Mouse (Mus musculus): ENCODE results near the gene Tpcn1. TPM values are rescaled to one million over a fixed set of nuclear protein-coding genes. Genes with fewer than 3 reads are reported as not detected.

Gene Tpcn1
- polyA plus RNA-seq, 1 experiment from 2014 or later = 24.0 TPM

- Histone ChIP-seq H3K4me2 (replicated peaks) (no peak overlapping the region), H3K9ac (0 out of 2 replicates have a peak overlapping the region, but pooled peaks have one; percentile 8), H3K9me3 (no peaks in the 10 kb centered on the region), H3K36me3 (peaks cover 39% of the 10 kb centered on the region), H3K27me3 (no peaks in the 10 kb centered on the region), H3K4me3 (no peak overlapping the region), H3K27ac (no peak overlapping the region), H3K4me1 (peaks cover 43% of the 10 kb centered on the region)
- 79% methylated on average over 13 of the region's 13 CpGs for WGBS
- ATAC-seq (ENCODE audit: low FRiP score, low read depth) = no peak
These were observed 52.4 kb downstream of the Tpcn1 start for GRCm38 (mm10) chr5:120536046-120536445.

GRCm38 (mm10) chr5:120534686-120535075 is 53.8 kb downstream of the Tpcn1 start:
- peak; percentile 45 for ATAC-seq (ENCODE audit: low FRiP score, low read depth)
- H3K9ac ChIP-seq = no peak overlapping the region
- H3K9me3 ChIP-seq = no peaks in the 10 kb centered on the region
- H3K27ac ChIP-seq = peak overlapping the region; percentile 66
- 20% methylated on average over 2 of the region's 2 CpGs for WGBS
- no peak overlapping the region for H3K4me3 ChIP-seq
- H3K27me3 ChIP-seq = no peaks in the 10 kb centered on the region
- peak overlapping the region; percentile 2 for H3K4me2 ChIP-seq (replicated peaks)
- peaks cover 26% of the 10 kb centered on the region for H3K36me3 ChIP-seq
- H3K4me1 ChIP-seq = peaks cover 43% of the 10 kb centered on the region

GRCm38 (mm10) chr5:120534071-120534685 is 54.3 kb downstream of the Tpcn1 start:
- Histone ChIP-seq H3K36me3 (peaks cover 21% of the 10 kb centered on the region), H3K4me1 (peaks cover 43% of the 10 kb centered on the region), H3K27me3 (no peaks in the 10 kb centered on the region), H3K9me3 (no peaks in the 10 kb centered on the region), H3K27ac (peak overlapping the region; percentile 66), H3K9ac (no peak overlapping the region; the same call in 1 of the 2 replicates), H3K4me2 (replicated peaks) (peak overlapping the region; percentile 2), H3K4me3 (no peak overlapping the region)
- peak; percentile 30 for ATAC-seq (ENCODE audit: low FRiP score, low read depth)
- 13% methylated on average over 15 of the region's 15 CpGs for WGBS

GRCm38 (mm10) chr5:120531631-120532030 is 56.8 kb downstream of the Tpcn1 start:
- Histone ChIP-seq H3K27me3 (no peaks in the 10 kb centered on the region), H3K4me2 (replicated peaks) (no peak overlapping the region), H3K4me3 (no peak overlapping the region), H3K36me3 (no peaks in the 10 kb centered on the region), H3K9ac (no peak overlapping the region), H3K4me1 (peaks cover 41% of the 10 kb centered on the region), H3K27ac (no peak overlapping the region), H3K9me3 (no peaks in the 10 kb centered on the region)
- WGBS = 80% methylated on average over 8 of the region's 8 CpGs
- ATAC-seq (ENCODE audit: low FRiP score, low read depth) = no peak

- Histone ChIP-seq H3K9ac (no peak overlapping the region), H3K27me3 (no peaks in the 10 kb centered on the region), H3K36me3 (0 out of 2 replicates have a peak, but pooled peaks cover 2% of the 10 kb centered on the region), H3K27ac (no peak overlapping the region), H3K4me2 (replicated peaks) (no peak overlapping the region), H3K4me1 (0 out of 2 replicates have a peak, but pooled peaks cover 3% of the 10 kb centered on the region), H3K9me3 (no peaks in the 10 kb centered on the region), H3K4me3 (no peak overlapping the region)
- WGBS = 85% methylated on average over 17 of the region's 20 CpGs
- no peak for ATAC-seq (ENCODE audit: low FRiP score, low read depth)
These were observed 61.0 kb downstream of the Tpcn1 start for GRCm38 (mm10) chr5:120527296-120527964.

GRCm38 (mm10) chr5:120526311-120526710 is 62.2 kb downstream of the Tpcn1 start:
- 66% methylated on average over 11 of the region's 11 CpGs for WGBS

GRCm38 (mm10) chr5:120525737-120526136 is 62.7 kb downstream of the Tpcn1 start:
- no peak for ATAC-seq (ENCODE audit: low FRiP score, low read depth)
- WGBS = 40% methylated on average over 5 of the region's 5 CpGs
- H3K27ac ChIP-seq = no peak overlapping the region
- 0 out of 2 replicates have a peak, but pooled peaks cover 10% of the 10 kb centered on the region for H3K36me3 ChIP-seq
- no peaks in the 10 kb centered on the region for H3K27me3 ChIP-seq
- no peak overlapping the region for H3K9ac ChIP-seq
- H3K9me3 ChIP-seq = no peaks in the 10 kb centered on the region
- no peak overlapping the region for H3K4me2 ChIP-seq (replicated peaks)
- 0 out of 2 replicates have a peak, but pooled peaks cover 3% of the 10 kb centered on the region for H3K4me1 ChIP-seq
- H3K4me3 ChIP-seq = no peak overlapping the region

More at GRCm38 (mm10) chr5:120526311-120526710, 62.2 kb downstream of the Tpcn1 start:
- no peaks in the 10 kb centered on the region for H3K9me3 ChIP-seq
- no peaks in the 10 kb centered on the region for H3K27me3 ChIP-seq
- H3K36me3 ChIP-seq = 0 out of 2 replicates have a peak, but pooled peaks cover 10% of the 10 kb centered on the region
- H3K27ac ChIP-seq = no peak overlapping the region
- 0 out of 2 replicates have a peak, but pooled peaks cover 3% of the 10 kb centered on the region for H3K4me1 ChIP-seq
- no peak overlapping the region for H3K4me2 ChIP-seq (replicated peaks)
- H3K9ac ChIP-seq = no peak overlapping the region
- no peak for ATAC-seq (ENCODE audit: low FRiP score, low read depth)
- H3K4me3 ChIP-seq = no peak overlapping the region

- Histone ChIP-seq H3K4me2 (replicated peaks) (no peak overlapping the region), H3K9ac (no peak overlapping the region), H3K4me3 (no peak overlapping the region), H3K27ac (no peak overlapping the region), H3K36me3 (0 out of 2 replicates have a peak, but pooled peaks cover 10% of the 10 kb centered on the region), H3K27me3 (no peaks in the 10 kb centered on the region), H3K9me3 (no peaks in the 10 kb centered on the region), H3K4me1 (0 out of 2 replicates have a peak, but pooled peaks cover 3% of the 10 kb centered on the region)
- ATAC-seq (ENCODE audit: low FRiP score, low read depth) = no peak
- WGBS = 100% methylated on average over 2 of the region's 2 CpGs
These were observed 63.7 kb downstream of the Tpcn1 start for GRCm38 (mm10) chr5:120524736-120525135.

- Histone ChIP-seq H3K9me3 (no peaks in the 10 kb centered on the region), H3K4me3 (no peak overlapping the region), H3K27ac (no peak overlapping the region), H3K4me2 (replicated peaks) (no peak overlapping the region), H3K9ac (no peak overlapping the region), H3K4me1 (0 out of 2 replicates have a peak, but pooled peaks cover 3% of the 10 kb centered on the region), H3K36me3 (0 out of 2 replicates have a peak, but pooled peaks cover 10% of the 10 kb centered on the region), H3K27me3 (no peaks in the 10 kb centered on the region)
- WGBS = 79% methylated on average over 3 of the region's 3 CpGs
- no peak for ATAC-seq (ENCODE audit: low FRiP score, low read depth)
These were observed 65.8 kb downstream of the Tpcn1 start for GRCm38 (mm10) chr5:120522649-120523048.

- no peak overlapping the region for H3K27ac ChIP-seq
- 65% methylated on average over 9 of the region's 9 CpGs for WGBS
- H3K9ac ChIP-seq = no peak overlapping the region
- 0 out of 2 replicates have a peak, but pooled peaks cover 9% of the 10 kb centered on the region for H3K36me3 ChIP-seq
- no peaks in the 10 kb centered on the region for H3K27me3 ChIP-seq
- H3K4me2 ChIP-seq (replicated peaks) = no peak overlapping the region
- H3K4me1 ChIP-seq = peaks cover 41% of the 10 kb centered on the region
- no peak overlapping the region for H3K4me3 ChIP-seq
- H3K9me3 ChIP-seq = no peaks in the 10 kb centered on the region
- ATAC-seq (ENCODE audit: low FRiP score, low read depth) = no peak
These were observed 70.9 kb downstream of the Tpcn1 start for GRCm38 (mm10) chr5:120517552-120517951.

- no peak overlapping the region for H3K4me3 ChIP-seq
- H3K27ac ChIP-seq = no peak overlapping the region
- peaks cover 50% of the 10 kb centered on the region for H3K4me1 ChIP-seq
- no peak overlapping the region for H3K4me2 ChIP-seq (replicated peaks)
- H3K36me3 ChIP-seq = no peaks in the 10 kb centered on the region
- no peaks in the 10 kb centered on the region for H3K9me3 ChIP-seq
- ATAC-seq (ENCODE audit: low FRiP score, low read depth) = no peak
- peaks cover 5% of the 10 kb centered on the region for H3K27me3 ChIP-seq
- 0 out of 2 replicates have a peak overlapping the region, but pooled peaks have one; percentile 2 for H3K9ac ChIP-seq
- 49% methylated on average over 15 of the region's 15 CpGs for WGBS
These were observed 72.1 kb downstream of the Tpcn1 start for GRCm38 (mm10) chr5:120516221-120516984.

GRCm38 (mm10) chr5:120515451-120515850 is 73.0 kb downstream of the Tpcn1 start:
- ATAC-seq (ENCODE audit: low FRiP score, low read depth) = no peak
- Histone ChIP-seq H3K4me2 (replicated peaks) (no peak overlapping the region), H3K4me1 (peaks cover 56% of the 10 kb centered on the region), H3K9me3 (no peaks in the 10 kb centered on the region), H3K36me3 (no peaks in the 10 kb centered on the region), H3K27me3 (peaks cover 5% of the 10 kb centered on the region), H3K27ac (no peak overlapping the region), H3K4me3 (no peak overlapping the region), H3K9ac (no peak overlapping the region)
- 66% methylated on average over 7 of the region's 7 CpGs for WGBS

All from limb, embryonic 13.5 days (tissue).